Comparison of ENCODE assay signal across 8 mouse cellular contexts in genomic region chr10:68558105-68558827, GRCm38 (mm10). TPM values are rescaled to one million over a fixed set of nuclear protein-coding genes. Genes with fewer than 3 reads are reported as not detected.
DNase-seq lines count a peak whose midpoint lies in the region; ATAC-seq lines count a peak whose summit lies in the region.

No protein-coding gene starts in this region.

- WGBS in heart, embryonic 10.5 days, result 78% methylated on average over 13 of the region's 13 CpGs
- 59% methylated on average over 13 of the region's 13 CpGs for WGBS in kidney, embryonic 15.5 days
- WGBS in limb, embryonic 13.5 days, result 42% methylated on average over 13 of the region's 13 CpGs

- H3K4me2 ChIP-seq in kidney, embryonic 15.5 days, result no peak overlapping the region
- peak overlapping the region; percentile 42 for H3K4me2 ChIP-seq in limb, embryonic 13.5 days (replicated peaks)

- H3K4me1 ChIP-seq in heart, embryonic 10.5 days, result no peaks in the 10 kb centered on the region
- peaks cover 19% of the 10 kb centered on the region for H3K4me1 ChIP-seq in kidney, embryonic 15.5 days
- peaks cover 31% of the 10 kb centered on the region for H3K4me1 ChIP-seq in limb, embryonic 13.5 days

- ATAC-seq in kidney, embryonic 15.5 days (replicated peaks; ENCODE audit: low FRiP score), result no peak
- ATAC-seq in limb, embryonic 13.5 days (ENCODE audit: low FRiP score, low read depth), result peak; percentile 84

- H3K27ac ChIP-seq in heart, embryonic 10.5 days, result no peak overlapping the region
- peak overlapping the region; percentile 41; the same call in 1 of the 2 replicates for H3K27ac ChIP-seq in kidney, embryonic 15.5 days
- peak overlapping the region; percentile 72; the same call in 1 of the 2 replicates for H3K27ac ChIP-seq in limb, embryonic 13.5 days

- no peaks in the 10 kb centered on the region for H3K9me3 ChIP-seq in heart, embryonic 10.5 days
- no peaks in the 10 kb centered on the region for H3K9me3 ChIP-seq in kidney, embryonic 15.5 days (replicated peaks)
- H3K9me3 ChIP-seq in limb, embryonic 13.5 days, result peaks cover 4% of the 10 kb centered on the region; the same call in 1 of the 2 replicates

- intact Hi-C loops in gastrocnemius, postnatal 14 days (cut with DNase I; ENCODE audit: low total_unique reads), result no loop called here

- H3K27me3 ChIP-seq in heart, embryonic 10.5 days (ENCODE audit: insufficient read depth, poor library complexity, severe bottlenecking), result no peaks in the 10 kb centered on the region
- H3K27me3 ChIP-seq in kidney, embryonic 15.5 days, result no peaks in the 10 kb centered on the region
- no peaks in the 10 kb centered on the region for H3K27me3 ChIP-seq in limb, embryonic 13.5 days

- H3K36me3 ChIP-seq in heart, embryonic 10.5 days, result no peaks in the 10 kb centered on the region
- no peaks in the 10 kb centered on the region for H3K36me3 ChIP-seq in kidney, embryonic 15.5 days
- no peaks in the 10 kb centered on the region for H3K36me3 ChIP-seq in limb, embryonic 13.5 days

- DNase-seq in heart, adult 18-20 months, result peak; percentile 85 to 88
- DNase-seq in heart, embryonic 10.5 days (ENCODE audit: low spot score), result no peak
- peak; percentile 84 to 90 for DNase-seq in cerebellum, postnatal 14 days
- peak; percentile 74 for DNase-seq in gastrocnemius, postnatal 14 days
- peak; percentile 73 for DNase-seq in skeletal muscle tissue, adult 2 months (ENCODE audit: low read depth, low spot score)
- no peak for DNase-seq in thymus, postnatal 25 days

- H3K4me3 ChIP-seq in heart, embryonic 10.5 days, result no peak overlapping the region
- no peak overlapping the region for H3K4me3 ChIP-seq in kidney, embryonic 15.5 days (replicated peaks)
- H3K4me3 ChIP-seq in limb, embryonic 13.5 days, result no peak overlapping the region

- H3K9ac ChIP-seq in kidney, embryonic 15.5 days, result no peak overlapping the region
- no peak overlapping the region for H3K9ac ChIP-seq in limb, embryonic 13.5 days

RNA-seq across cellular contexts. Expression of gene Cabcoco1, which starts 16.6 kb away (rescaled TPM):
- 10 to 100 TPM; 22.4 to 23.5 TPM for total RNA-seq in heart, adult 18-20 months (2021)
- 5.0 and 13.7 TPM in 2 replicates for polyA plus RNA-seq in heart, embryonic 10.5 days (2016; fragmentation: Nextera tagmentation; extraction: Ambion mirVana)
- under 1 TPM; 0.35 to 0.38 TPM for total RNA-seq in gastrocnemius, postnatal 14 days (2021)
- 6.4 and 7.1 TPM in 2 replicates for polyA plus RNA-seq in kidney, embryonic 15.5 days (2015; fragmentation: Nextera tagmentation; extraction: Ambion mirVana)
- 1.1 and 1.6 TPM in 2 replicates for polyA plus RNA-seq in limb, embryonic 13.5 days (2015; fragmentation: Nextera tagmentation; extraction: Ambion mirVana)

Comparison
In these comparisons a context has a peak if more than half of its experiments do, and no peak if none do; other contexts are left out.
1. DNase-seq: peak in heart, adult 18-20 months (2 of 2), cerebellum, postnatal 14 days (2 of 2), gastrocnemius, postnatal 14 days (single experiment) and skeletal muscle tissue, adult 2 months (single experiment); none in heart, embryonic 10.5 days (single experiment) and thymus, postnatal 25 days (single experiment).